Mouse (Mus musculus): ENCODE data around the gene Epha10.

The Epha10 gene

DNA sequence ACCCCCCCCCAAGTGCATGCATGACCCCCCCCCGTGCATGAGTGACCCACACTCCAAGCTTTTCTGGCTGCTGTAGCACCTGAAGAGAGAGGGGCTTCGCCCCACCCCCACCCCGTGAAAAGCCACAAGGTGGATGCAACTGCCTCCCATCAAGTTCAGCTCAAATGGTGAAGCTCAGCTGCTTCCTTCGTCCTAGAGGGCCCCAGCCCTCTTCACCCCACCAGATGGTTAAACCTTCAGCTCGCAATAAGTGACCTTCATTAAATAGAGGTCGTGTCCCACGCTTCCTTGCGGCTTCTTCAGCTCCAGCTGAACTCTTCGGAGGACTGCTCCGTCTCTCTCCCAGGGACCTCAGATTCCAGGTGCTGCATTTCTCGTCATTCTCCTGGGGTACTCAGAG, at the start of gene Epha10:
Gene Epha10, plus strand, starts transcription at position 301 of the 400 bp plus-strand sequence.
- no peak for DNase-seq (ENCODE audit: low spot score in 2 of 2)

DNA sequence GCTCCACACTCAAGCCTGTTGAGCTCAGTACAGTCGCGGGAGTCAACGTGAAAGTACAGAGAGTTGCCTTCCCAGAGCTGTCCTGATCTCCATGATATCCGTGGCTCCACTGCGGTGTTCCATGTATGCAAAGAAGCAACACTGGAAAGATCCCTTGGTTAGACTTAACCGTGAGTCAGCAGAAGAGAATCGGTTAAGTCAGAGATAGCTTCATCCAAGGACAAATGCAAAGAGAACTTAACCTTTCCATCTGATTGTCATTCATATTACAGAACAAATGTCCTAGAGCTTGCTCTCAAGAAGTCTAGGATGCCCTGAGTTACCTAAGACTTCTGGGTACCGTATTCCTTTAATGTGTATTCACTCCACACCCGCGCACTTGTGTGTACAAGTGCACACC, 47.9 kb upstream of the Epha10 start:
- DNase-seq (ENCODE audit: low spot score in 2 of 2): no peak

DNA sequence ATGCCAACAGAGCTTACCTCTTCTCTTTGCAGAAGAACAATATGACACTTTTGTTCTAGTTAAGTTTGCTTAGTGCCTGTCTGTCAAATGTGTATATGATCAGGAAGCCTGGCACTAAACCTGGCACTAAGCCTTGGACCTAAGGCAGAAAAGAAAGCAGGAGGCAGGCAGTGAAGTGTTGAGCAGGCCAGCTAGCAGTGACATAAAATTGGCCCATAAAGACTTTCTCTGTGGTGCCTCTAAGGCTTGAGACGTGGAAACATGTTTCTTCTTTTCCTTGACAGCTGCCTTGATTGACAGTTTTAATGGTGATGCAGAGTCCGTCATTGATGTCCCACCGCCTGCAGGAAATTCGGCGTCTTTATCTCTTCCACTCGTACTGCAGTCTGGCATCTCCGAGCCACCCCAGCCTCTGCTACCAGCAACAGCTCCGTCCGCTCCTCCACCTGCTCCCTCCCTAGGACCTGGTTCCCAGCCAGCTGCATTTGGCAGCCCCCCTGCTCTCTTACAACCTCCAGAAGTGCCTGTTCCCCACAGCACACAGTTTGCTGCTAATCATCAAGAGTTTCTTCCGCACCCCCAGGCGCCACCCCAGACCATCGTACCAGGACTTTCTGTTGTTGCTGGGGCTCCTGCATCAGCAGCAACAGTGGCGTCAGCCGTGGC, 42.5 kb upstream of the Epha10 start:
- no peak for DNase-seq (ENCODE audit: low spot score in 2 of 2)

DNA sequence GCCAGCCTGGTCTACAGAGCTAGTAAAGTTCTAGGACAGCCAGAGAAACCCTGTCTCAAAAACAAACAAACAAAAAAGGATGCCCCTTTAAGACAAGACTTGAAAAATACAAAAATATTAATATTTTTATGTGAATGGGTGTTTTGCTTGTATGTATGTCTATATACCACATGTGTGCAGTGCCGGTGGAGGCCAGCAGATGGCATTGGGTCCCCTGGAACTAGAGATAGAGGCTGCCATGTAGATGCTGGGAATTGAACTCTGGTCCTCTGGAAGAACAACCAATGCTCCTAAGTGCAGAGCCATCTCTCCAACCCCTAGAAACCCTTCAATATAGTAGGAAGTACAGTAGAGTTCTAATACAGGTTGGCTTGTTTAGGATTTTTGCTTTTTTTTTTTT, 39.7 kb upstream of the Epha10 start:
- DNase-seq (ENCODE audit: low spot score in 2 of 2): no peak

DNA sequence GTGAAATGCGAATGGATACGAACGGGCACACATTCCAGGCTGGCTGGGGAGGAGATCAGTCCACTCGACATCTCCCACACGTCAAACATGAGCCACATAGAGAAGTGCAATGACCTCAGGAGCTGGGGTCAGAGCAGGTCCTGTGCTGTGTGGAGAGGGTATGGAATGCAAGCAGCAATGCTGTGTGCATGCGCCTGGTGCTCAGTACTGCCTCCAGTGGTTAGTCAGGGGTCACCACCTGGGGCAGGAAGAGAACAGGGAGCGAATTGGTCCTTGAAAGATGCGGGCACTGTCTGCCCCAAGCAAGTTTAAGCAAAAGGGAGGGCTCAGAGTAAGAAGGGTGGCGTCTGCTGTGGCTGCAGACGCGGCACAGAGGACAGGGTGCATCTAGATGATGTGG, 37.2 kb upstream of the Epha10 start:
- no peak for DNase-seq (ENCODE audit: low spot score in 2 of 2)

DNA sequence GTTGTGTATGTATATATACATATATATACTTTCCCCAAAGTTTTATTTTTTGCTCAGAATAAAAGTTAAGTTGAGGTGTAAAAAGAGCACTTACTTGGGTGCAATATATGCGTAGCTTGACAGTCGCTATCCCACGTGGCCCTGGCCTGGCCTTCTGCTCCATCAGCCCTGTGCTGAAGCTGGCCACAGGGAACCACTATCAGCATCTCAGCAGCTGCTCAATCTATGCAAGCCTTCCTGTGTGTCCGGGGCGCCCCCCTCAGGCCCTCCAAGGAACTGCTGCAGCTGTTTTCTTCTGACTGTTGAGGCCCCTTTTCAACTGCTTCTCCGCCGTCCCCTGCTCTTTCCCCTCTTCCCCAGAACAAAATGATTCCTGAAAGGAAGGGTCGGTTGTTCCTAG, 33.1 kb upstream of the Epha10 start:
- DNase-seq (ENCODE audit: low spot score in 2 of 2): peak; percentile 56 to 74

DNA sequence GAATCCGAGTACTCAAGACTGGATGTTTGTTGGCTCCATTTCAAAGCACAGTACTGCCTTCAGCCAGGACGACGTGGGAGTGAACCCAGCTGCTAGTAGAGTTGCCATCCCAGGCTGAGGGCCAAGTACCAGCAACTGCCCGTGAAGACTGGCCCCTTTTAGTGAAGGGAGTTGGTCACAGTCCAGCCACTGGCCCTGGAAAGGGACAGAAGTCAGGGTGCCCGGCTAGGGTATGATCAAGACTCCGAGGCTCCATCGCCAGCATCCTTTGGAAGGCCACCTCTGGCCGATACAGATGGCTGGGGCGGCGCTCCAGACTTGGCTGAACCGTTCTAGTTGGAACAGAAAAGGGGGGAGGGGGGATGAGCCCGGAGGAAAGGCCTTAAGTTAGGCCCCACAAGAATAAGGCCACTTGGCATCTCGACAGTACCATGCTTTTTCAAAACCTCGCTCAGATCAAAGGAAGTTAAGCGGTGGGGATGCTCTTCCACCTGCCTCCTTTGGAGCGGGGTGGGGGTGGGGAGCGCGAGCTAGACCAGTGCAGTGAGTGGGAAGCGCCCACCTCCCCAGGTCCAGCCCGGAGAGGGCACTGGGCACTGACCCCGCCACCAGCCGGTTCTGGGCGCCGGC, 31.0 kb upstream of the Epha10 start:
- peak; percentile 43 to 44 for DNase-seq (ENCODE audit: low spot score in 2 of 2)

DNA sequence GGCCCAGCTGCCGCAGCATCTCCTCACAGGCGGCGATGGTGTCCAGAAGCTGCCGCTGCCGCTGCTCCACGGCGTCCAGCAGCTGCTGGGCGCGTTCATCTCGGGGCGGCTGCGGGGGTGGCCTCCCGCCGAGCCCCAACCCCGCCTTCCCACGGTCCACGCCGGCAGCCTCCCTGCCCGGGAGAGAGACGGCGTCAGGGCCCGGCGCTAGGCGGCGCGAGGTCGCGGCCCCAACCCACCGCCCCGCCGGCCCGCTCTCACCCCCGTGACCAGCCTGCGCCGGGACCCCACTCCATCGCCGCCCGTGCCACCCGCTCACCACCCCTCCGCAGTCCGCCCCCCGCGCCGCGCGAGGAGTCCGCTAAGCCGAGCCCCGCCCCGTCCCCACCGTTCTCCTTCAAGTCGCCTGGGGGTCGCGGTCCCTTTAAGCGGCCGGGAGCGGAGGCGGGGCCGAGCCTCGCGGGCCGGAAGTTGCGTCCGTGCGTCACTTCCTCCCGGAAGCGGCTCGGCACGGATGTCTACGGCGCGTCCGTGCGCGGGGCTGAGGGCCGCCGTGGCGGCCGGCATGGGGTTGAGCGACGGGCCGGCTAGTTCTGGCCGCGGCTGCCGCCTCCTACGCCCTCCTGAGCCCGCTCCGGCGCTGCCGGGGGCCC, 30.3 kb upstream of the Epha10 start, which contains the start of gene Yrdc:
Gene Yrdc, plus strand, starts transcription at position 419 of the 653 bp plus-strand sequence.
- DNase-seq (ENCODE audit: low spot score in 2 of 2): peak; percentile 91 to 93

DNA sequence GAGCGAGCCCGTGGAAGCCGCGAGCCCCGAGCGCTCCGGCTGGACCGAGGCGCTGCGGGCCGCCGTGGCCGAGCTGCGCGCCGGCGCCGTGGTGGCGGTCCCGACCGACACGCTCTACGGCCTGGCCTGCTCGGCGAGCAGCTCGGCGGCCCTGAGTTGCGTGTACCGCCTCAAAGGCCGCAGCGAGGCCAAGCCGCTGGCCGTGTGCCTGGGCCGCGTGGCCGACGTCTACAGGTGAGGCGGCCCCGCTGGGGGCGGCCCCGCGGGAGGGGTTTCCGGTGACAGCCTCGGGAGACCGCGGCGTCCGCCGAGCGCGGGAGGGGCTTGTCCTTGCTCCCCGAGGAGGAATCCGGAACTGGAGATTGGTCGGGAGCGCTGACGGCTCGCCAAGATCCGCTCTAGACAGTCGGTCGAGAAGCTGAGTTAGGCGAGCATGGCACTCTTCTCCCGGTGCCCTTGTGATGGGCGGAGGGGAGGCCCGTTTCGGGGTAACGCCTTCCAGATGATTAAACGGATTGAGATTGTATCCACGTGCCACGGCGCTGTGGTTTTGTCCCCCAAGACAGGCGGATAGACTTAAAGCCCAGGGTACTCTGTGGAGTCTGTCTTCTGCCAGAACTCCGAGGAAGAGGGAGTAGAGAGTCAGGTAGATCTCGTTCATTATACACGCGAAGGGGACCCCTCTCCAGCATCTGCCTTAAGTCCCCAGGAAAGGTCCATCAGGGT, 29.6 kb upstream of the Epha10 start, which contains the start of gene 1110065P20Rik:
Gene 1110065P20Rik, minus strand, starts transcription at position 264 of the 726 bp plus-strand sequence.
- peak; percentile 68 to 70 for DNase-seq (ENCODE audit: low spot score in 2 of 2)

DNA sequence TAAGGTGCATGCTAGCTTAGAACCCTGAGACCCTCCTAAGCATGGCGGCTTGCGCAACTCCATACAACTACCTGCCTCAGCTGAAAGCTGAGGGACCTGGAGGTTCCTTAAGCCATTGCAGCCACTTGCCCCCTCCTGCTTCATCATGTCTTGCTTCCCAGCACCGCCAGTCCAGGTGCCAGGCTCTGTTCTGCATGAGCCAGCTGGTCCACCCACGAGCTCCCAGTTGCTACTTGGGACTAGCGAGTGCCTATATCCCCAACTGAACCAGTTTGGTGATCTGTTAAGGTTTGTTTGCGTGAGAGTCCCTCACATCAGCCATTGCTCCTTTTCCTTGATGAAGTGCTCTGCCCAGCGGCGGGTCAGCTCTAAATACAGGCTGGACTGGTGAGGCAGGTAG, 24.4 kb upstream of the Epha10 start:
- no peak for DNase-seq (ENCODE audit: low spot score in 2 of 2)

DNA sequence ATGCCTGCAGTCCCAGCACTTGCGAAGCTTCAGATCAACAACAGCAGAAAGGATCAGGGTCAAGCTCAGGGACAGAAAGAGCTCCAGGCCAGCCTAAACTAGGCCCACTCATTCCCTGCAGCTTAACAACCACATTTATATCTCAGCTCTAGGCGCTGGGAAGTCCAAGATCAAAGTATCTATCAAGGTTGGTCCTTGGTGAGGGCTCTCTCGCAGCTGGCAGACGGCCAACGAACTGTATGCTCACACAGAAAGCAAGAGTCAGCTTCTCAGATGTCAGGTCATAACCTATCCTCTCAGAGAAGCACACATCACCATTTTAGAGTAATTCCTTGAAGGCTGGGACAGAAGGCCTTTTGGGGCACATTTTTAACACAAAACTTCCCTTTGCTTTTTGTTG, 22.3 kb upstream of the Epha10 start:
- DNase-seq (ENCODE audit: low spot score in 2 of 2): no peak

DNA sequence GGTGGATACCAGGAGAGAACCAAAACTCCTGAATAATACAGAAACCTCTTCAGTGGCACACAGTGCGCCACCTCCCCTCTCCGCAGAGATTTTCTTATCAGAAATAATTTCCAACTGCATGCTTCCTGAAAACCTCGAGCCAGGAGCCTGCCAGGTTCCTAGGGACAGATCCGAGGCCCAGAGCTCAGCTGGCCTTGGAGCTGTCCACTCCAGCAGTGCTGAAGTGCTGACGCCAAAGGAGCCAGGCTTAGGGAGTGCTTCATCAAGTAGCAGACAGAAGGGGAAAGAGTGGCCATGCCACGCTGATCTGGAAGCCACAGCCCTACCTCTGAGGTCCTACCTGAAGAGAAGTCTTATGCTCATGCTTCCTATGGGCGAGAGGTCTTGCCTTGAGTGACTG, 20.3 kb upstream of the Epha10 start:
- DNase-seq (ENCODE audit: low spot score in 2 of 2): peak in 1 of 2 experiments; percentile 31

DNA sequence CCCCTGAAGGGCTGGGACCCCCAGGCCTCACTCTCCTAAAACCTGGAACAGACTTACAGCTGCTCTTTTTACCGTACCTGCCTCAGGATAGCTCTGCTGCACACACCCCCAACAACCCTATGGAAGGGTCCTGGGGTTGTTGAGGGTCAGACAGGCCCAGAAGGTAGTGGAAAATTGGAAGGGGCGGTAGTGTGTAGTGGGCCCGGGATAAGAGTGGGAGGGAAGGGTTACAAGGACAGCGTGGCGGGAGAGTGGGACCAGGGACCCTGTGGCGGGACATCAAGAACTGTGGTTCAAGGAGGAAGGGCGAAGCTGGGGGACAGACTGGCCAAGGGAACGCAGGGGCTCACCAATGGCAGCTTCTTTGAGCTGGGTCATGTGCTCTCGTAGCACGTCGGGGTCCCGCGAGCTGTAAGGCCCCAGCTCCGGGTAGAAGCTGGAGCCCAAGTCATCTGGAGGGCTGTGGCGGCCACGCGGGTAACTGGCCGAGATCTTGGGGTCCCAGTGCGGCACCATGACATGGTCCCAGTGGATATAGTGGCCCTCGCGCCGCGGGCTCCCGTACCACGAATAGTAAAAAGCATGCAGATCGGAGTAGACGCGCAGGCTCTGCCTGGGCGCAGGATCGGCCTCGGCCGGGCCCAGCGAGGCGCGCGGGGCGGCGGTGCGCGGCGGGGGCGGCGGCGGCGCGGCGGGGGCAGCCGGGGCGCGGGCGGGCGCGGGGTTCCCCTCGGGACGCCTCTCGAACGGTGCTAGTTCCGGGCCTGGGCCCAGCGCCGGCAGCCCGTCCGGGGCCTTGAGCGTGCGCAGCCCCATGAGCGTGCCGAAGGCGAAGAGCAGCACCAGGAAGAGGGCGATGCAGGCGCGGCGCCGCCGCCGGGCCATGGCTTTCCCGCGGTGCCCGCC, 19.2 kb upstream of the Epha10 start, which contains the start of gene Maneal:
Gene Maneal, minus strand, starts transcription at position 889 of the 906 bp plus-strand sequence.
- no peak for DNase-seq (ENCODE audit: low spot score in 2 of 2)

DNA sequence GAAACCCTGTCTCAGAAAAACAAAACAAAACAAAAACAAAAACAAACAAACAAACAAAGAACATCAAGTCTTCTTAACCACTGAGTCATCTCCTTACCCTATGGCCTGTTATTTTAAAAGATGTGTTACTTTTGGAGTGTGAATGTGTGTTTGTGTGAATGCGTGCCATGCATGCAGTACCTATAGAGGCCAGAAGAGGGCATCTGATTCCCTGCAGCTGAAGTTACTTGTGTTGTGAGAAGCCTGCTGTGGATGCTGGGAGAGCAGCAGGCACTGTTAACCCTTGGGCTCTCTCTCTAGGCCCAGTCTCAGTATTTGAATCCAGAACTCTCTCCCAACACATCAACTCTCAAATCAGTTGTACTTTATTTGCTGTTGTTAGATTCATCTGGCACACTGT, 8.0 kb upstream of the Epha10 start:
- DNase-seq (ENCODE audit: low spot score in 2 of 2): no peak

DNA sequence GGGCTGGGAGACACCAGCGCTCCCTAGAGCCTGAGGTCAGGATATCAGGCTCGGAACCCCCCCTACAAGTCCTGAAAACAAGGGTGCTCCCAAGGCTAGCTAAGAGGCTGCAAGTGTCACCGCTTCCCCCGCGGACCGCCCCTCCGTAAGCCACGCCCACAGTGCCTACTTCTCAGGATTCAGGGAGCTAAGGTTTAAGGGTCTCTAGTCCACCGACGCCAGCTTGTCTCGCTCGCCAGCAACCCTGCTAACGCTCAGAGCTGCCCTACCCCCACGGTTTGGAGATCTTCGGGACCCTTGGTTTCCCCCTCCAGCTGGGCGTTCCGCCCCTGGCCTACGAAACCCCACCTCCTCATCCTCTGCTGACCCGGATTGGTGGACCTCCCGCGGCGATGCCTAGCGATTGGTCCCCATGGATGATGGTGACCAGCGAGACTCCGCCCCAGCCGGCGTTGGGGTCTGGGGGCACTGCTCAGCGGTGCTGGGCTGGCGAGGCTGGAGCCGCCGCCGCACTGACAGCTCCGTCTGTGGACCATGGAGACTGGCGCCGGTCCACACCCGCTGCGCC, 726 bp downstream of the Epha10 start:
- no peak for DNase-seq (ENCODE audit: low spot score in 2 of 2)

DNA sequence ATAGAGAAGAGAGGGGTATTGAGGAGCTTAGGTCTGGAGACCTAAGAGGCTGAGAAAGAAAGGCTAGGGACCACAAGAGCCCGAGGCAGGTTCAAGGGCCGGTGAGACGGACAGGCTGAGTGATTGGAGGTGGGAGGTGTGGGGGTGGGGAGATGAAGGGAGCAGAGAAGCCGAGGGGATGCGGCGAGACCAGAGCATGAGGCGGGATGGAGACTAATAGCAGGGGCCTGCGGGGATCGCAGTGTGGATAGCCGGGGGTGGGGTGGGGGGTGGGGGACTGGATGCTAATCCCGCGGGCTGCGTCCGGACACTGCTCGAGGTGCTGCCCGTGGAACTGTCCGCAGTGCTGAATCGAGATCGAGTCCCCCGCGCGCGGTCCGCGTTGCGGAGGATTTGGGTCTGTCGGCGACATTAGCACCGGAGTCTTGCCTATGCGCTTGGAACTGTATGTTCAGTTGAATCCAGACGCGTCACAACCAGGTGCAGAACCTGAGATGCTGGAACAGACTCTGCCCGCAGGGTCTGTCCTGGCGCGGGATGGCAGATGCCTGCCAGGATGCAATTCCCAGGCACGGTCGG, 1.5 kb downstream of the Epha10 start:
- DNase-seq (ENCODE audit: low spot score in 2 of 2): no peak

DNA sequence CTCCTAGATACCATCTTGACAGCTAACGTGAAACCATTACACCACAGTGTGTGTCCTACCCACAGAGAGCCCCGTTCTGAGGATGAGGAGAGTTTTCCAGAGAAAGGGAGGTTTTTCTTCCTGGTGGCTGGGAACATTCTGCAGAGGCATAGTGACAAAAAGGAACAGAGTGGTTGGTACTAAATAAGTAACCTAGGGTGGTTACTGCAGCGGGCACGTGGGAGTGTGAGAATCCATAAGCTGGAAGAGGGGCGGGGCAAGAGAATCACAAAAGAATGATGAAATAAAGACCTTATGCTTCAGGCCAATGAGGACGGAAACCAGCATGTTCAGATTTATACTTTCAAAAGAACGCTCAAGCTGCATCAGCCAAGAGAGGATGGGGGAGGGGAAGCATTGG, 8.0 kb downstream of the Epha10 start:
- no peak for DNase-seq (ENCODE audit: low spot score in 2 of 2)

DNA sequence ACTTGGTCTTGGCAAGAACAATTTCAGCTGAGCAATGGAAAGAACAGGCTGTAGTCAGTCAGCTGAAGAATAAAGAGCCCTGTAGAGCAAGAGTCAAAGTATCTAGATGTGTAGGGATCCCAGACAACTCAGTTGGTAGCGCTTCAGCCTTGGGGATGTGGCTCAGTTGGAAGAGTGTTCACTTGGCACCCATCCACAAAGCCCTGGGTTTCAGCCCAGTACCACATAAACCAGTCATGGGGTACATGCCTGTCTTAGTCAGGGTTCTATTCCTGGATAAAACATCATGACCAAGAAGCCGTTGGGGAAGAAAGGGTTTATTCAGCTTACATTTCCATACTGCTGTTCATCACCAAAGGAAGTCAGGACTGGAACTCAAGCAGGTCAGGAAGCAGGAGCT, 9.2 kb downstream of the Epha10 start:
- DNase-seq (ENCODE audit: low spot score in 2 of 2): no peak

DNA sequence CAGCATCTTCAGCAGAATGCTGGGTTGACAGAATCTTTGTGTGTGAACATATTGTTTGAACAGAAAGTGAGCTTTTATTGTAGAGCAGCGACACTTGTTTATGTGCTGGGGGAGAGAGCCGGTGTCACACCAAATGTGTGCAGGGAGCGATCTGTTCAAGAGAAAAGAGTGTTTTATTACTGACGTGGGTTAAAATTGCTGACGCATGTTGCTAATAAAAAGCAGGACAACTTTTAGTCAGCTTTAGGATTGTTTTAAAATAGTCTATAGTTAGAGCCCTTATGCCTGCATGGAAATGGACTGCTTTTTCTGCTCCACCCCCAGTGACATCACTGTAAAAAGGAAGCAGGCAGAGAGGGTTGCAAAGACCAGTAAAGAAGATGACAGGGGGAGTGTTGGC, 10.1 kb downstream of the Epha10 start:
- no peak for DNase-seq (ENCODE audit: low spot score in 2 of 2)

DNA sequence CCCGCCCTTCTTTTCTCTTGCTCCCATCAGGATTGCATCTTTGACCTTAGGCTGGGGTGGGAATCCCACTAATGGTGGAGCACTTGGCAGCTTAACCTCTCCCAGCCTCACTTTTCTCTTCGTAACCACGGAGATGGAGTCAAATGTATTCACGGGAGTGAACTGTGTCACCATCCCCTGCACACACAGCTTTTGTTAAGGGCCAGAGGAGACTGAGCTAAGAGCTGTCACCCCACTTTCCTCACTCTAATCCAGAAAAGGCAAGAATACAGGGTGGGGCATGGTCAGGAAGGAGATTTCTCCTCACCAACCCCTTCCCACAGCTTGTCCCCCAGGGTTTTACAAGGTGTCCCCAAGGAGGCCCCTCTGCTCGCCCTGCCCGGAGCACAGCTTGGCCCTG, 13.1 kb downstream of the Epha10 start:
- no peak for DNase-seq (ENCODE audit: low spot score in 2 of 2)
